Mouse (Mus musculus): ENCODE measurements around the gene Tas2r116. TPM values are rescaled to one million over a fixed set of nuclear protein-coding genes. Genes with fewer than 3 reads are reported as not detected.

Gene Tas2r116
- not detected for polyA plus RNA-seq (2012; fragmentation: generic; extraction: Trizol)

DNA sequence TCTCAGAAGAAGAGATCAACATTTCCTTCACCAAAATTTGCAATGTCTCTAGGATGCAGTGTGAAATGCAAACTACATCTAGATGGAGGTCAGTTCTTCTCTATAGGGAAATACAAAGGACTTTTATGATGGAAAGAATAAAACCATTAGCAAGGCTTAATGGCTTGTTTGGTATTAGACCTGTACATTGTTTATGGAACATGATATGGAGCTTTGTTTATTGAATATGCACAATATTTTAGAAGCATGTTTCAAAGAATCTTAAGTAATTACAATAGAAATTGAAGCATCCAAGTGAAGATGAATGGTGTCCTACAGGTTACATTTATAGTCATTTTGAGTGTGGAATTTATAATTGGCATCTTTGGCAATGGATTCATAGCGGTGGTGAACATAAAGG, at the start of gene Tas2r116:
TSS of gene Tas2r116 (plus strand) at position 301 of the 400 bp plus-strand sequence.
- H3K27me3 ChIP-seq (ENCODE audit: control insufficient read depth, insufficient read depth, insufficient read length) = no peaks in the 10 kb centered on the region
- no peak within 1 kb of the TSS for H3K4me3 ChIP-seq
- H3K36me3 ChIP-seq (ENCODE audit: control insufficient read depth, insufficient read depth) = no peaks in the 10 kb centered on the region
- no peaks in the 10 kb centered on the region for H3K79me2 ChIP-seq (ENCODE audit: control insufficient read depth, insufficient read depth)
- TF ChIP-seq CEBPB (IDR thresholded peaks at IDR 0.05; ENCODE audit: insufficient read depth, poor library complexity, severe bottlenecking) (no peak), TCF3 (IDR thresholded peaks at IDR 0.05; ENCODE audit: insufficient read length, low read depth) (no peak), SRF (IDR thresholded peaks at IDR 0.05; ENCODE audit: control insufficient read depth, insufficient read length, low read depth) (no peak), POLR2AphosphoS2 (IDR thresholded peaks at IDR 0.05; ENCODE audit: insufficient read length, low read depth) (no peak), MYOD1 (IDR thresholded peaks at IDR 0.05; ENCODE audit: control insufficient read depth in 1 of 3, insufficient read length in 2 of 3, low read depth in 2 of 3) (no peak)
- H3K4me2 ChIP-seq (ENCODE audit: low read depth) = no peak within 1 kb of the TSS
- H3ac ChIP-seq (ENCODE audit: control insufficient read depth, insufficient read length) = no peak within 1 kb of the TSS

GRCm38 (mm10) chr6:132846842-132847241, 8.4 kb upstream of the Tas2r116 start, which contains the start of gene Tas2r123:
Gene Tas2r123 (plus strand): TSS chr6:132847142.
- no peaks in the 10 kb centered on the region for H3K27me3 ChIP-seq (ENCODE audit: control insufficient read depth, insufficient read depth, insufficient read length)
- H3K79me2 ChIP-seq (ENCODE audit: control insufficient read depth, insufficient read depth) = no peaks in the 10 kb centered on the region
- H3K36me3 ChIP-seq (ENCODE audit: control insufficient read depth, insufficient read depth) = no peaks in the 10 kb centered on the region
- no peak within 1 kb of the TSS for H3ac ChIP-seq (ENCODE audit: control insufficient read depth, insufficient read length)
- H3K4me3 ChIP-seq = no peak within 1 kb of the TSS
- no peak within 1 kb of the TSS for H3K4me2 ChIP-seq (ENCODE audit: low read depth)
- TF ChIP-seq REST (IDR thresholded peaks at IDR 0.05; ENCODE audit: insufficient read depth, insufficient read length) = no peak
- TF ChIP-seq POLR2A (IDR thresholded peaks at IDR 0.05; ENCODE audit: insufficient read length, low read depth) = no peak
- TF ChIP-seq USF1 (IDR thresholded peaks at IDR 0.05; ENCODE audit: low read depth) = no peak
- no peak for TF ChIP-seq TCF12 (IDR thresholded peaks at IDR 0.05; ENCODE audit: insufficient read depth, poor library complexity, severe bottlenecking)
- no peak for TF ChIP-seq MYOG (IDR thresholded peaks at IDR 0.05; ENCODE audit: control insufficient read depth in 1 of 3, insufficient read depth in 1 of 3, insufficient read length in 2 of 3, low read depth in 2 of 3)
- TF ChIP-seq POLR2AphosphoS2 (IDR thresholded peaks at IDR 0.05; ENCODE audit: insufficient read length, low read depth) = no peak
- TF ChIP-seq MAX (IDR thresholded peaks at IDR 0.05; ENCODE audit: low read depth) = no peak
- TF ChIP-seq E2F4 (IDR thresholded peaks at IDR 0.05; ENCODE audit: insufficient read depth) = no peak
- TF ChIP-seq CEBPB (IDR thresholded peaks at IDR 0.05; ENCODE audit: insufficient read depth, poor library complexity, severe bottlenecking) = no peak
- no peak for TF ChIP-seq SRF (IDR thresholded peaks at IDR 0.05; ENCODE audit: control insufficient read depth, insufficient read length, low read depth)
- TF ChIP-seq TCF3 (IDR thresholded peaks at IDR 0.05; ENCODE audit: insufficient read length, low read depth) = no peak

GRCm38 (mm10) chr6:132867708-132868107, 12.5 kb downstream of the Tas2r116 start, which contains the start of gene Tas2r110:
Gene Tas2r110 (plus strand): TSS chr6:132868008.
- TF ChIP-seq TCF3 (IDR thresholded peaks at IDR 0.05; ENCODE audit: insufficient read length, low read depth) = no peak
- TF ChIP-seq E2F4 (IDR thresholded peaks at IDR 0.05; ENCODE audit: insufficient read depth) = no peak
- TF ChIP-seq SRF (IDR thresholded peaks at IDR 0.05; ENCODE audit: control insufficient read depth, insufficient read length, low read depth) = no peak
- Histone ChIP-seq H3K4me3 (no peak within 1 kb of the TSS), H3ac (ENCODE audit: control insufficient read depth, insufficient read length) (no peak within 1 kb of the TSS), H3K36me3 (ENCODE audit: control insufficient read depth, insufficient read depth) (no peaks in the 10 kb centered on the region), H3K79me2 (ENCODE audit: control insufficient read depth, insufficient read depth) (no peaks in the 10 kb centered on the region), H3K4me2 (ENCODE audit: low read depth) (no peak within 1 kb of the TSS), H3K27me3 (ENCODE audit: control insufficient read depth, insufficient read depth, insufficient read length) (no peaks in the 10 kb centered on the region)

DNA sequence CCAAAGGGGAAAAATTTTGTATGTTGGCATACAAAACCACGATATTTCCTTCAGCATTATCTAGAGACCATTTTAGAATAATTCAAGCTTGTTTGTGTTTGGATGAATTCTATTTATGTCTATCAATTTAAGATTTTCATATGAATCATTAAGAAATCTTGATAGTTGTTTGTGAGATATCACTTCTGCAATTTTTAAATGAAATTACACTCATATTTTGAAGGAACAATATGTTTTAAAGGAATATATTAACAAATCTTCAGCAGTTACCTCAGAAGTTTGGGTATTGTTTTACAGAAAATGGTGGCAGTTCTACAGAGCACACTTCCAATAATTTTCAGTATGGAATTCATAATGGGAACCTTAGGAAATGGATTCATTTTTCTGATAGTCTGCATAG, 37.5 kb downstream of the Tas2r116 start, which contains the start of gene Tas2r113:
TSS of gene Tas2r113 (plus strand) at position 301 of the 400 bp plus-strand sequence.
- TF ChIP-seq TCF3 (IDR thresholded peaks at IDR 0.05; ENCODE audit: insufficient read length, low read depth) = no peak
- TF ChIP-seq MYOG (IDR thresholded peaks at IDR 0.05; ENCODE audit: control insufficient read depth in 1 of 3, insufficient read depth in 1 of 3, insufficient read length in 2 of 3, low read depth in 2 of 3) = no peak
- no peak for TF ChIP-seq MAX (IDR thresholded peaks at IDR 0.05; ENCODE audit: low read depth)
- TF ChIP-seq POLR2A (IDR thresholded peaks at IDR 0.05; ENCODE audit: insufficient read length, low read depth) = no peak
- no peak for TF ChIP-seq CEBPB (IDR thresholded peaks at IDR 0.05; ENCODE audit: insufficient read depth, poor library complexity, severe bottlenecking)
- TF ChIP-seq USF1 (IDR thresholded peaks at IDR 0.05; ENCODE audit: low read depth) = no peak
- no peak for TF ChIP-seq REST (IDR thresholded peaks at IDR 0.05; ENCODE audit: insufficient read depth, insufficient read length)
- TF ChIP-seq E2F4 (IDR thresholded peaks at IDR 0.05; ENCODE audit: insufficient read depth) = no peak
- no peak for TF ChIP-seq TCF12 (IDR thresholded peaks at IDR 0.05; ENCODE audit: insufficient read depth, poor library complexity, severe bottlenecking)
- TF ChIP-seq POLR2AphosphoS2 (IDR thresholded peaks at IDR 0.05; ENCODE audit: insufficient read length, low read depth) = no peak
- no peak for TF ChIP-seq MYOD1 (IDR thresholded peaks at IDR 0.05; ENCODE audit: control insufficient read depth in 1 of 3, insufficient read length in 2 of 3, low read depth in 2 of 3)
- no peak for TF ChIP-seq SRF (IDR thresholded peaks at IDR 0.05; ENCODE audit: control insufficient read depth, insufficient read length, low read depth)
- H3K4me2 ChIP-seq (ENCODE audit: low read depth) = no peak within 1 kb of the TSS
- H3K4me3 ChIP-seq = no peak within 1 kb of the TSS
- H3K79me2 ChIP-seq (ENCODE audit: control insufficient read depth, insufficient read depth) = no peaks in the 10 kb centered on the region
- no peaks in the 10 kb centered on the region for H3K36me3 ChIP-seq (ENCODE audit: control insufficient read depth, insufficient read depth)
- no peak within 1 kb of the TSS for H3ac ChIP-seq (ENCODE audit: control insufficient read depth, insufficient read length)
- no peaks in the 10 kb centered on the region for H3K27me3 ChIP-seq (ENCODE audit: control insufficient read depth, insufficient read depth, insufficient read length)

Other genes starting within 250 kb of the Tas2r116 start
- not detected for gene A630073D07Rik, start 203.9 kb upstream of the Tas2r116 start, polyA plus RNA-seq (2012; fragmentation: generic; extraction: Trizol)
- gene Tas2r120, start 198.5 kb upstream of the Tas2r116 start, polyA plus RNA-seq (2012; fragmentation: generic; extraction: Trizol) = not detected
- not detected for gene Tas2r121, start 154.4 kb upstream of the Tas2r116 start, polyA plus RNA-seq (2012; fragmentation: generic; extraction: Trizol)
- not detected for gene Tas2r122, start 143.5 kb upstream of the Tas2r116 start, polyA plus RNA-seq (2012; fragmentation: generic; extraction: Trizol)
- gene Tas2r115, start 117.4 kb upstream of the Tas2r116 start, polyA plus RNA-seq (2012; fragmentation: generic; extraction: Trizol) = not detected
- gene Tas2r124, start 100.7 kb upstream of the Tas2r116 start, polyA plus RNA-seq (2012; fragmentation: generic; extraction: Trizol) = not detected
- not detected for gene Tas2r102, start 93.3 kb upstream of the Tas2r116 start, polyA plus RNA-seq (2012; fragmentation: generic; extraction: Trizol)
- not detected for gene Tas2r136, start 77.3 kb upstream of the Tas2r116 start, polyA plus RNA-seq (2012; fragmentation: generic; extraction: Trizol)
- not detected for gene Tas2r117, start 52.6 kb upstream of the Tas2r116 start, polyA plus RNA-seq (2012; fragmentation: generic; extraction: Trizol)
- gene Tas2r123, start 8.3 kb upstream of the Tas2r116 start, polyA plus RNA-seq (2012; fragmentation: generic; extraction: Trizol) = not detected
- not detected for gene Tas2r110, start 12.6 kb downstream of the Tas2r116 start, polyA plus RNA-seq (2012; fragmentation: generic; extraction: Trizol)
- gene Tas2r113, start 37.6 kb downstream of the Tas2r116 start, polyA plus RNA-seq (2012; fragmentation: generic; extraction: Trizol) = not detected
- not detected for gene Tas2r125, start 54.2 kb downstream of the Tas2r116 start, polyA plus RNA-seq (2012; fragmentation: generic; extraction: Trizol)
- not detected for gene Tas2r129, start 95.7 kb downstream of the Tas2r116 start, polyA plus RNA-seq (2012; fragmentation: generic; extraction: Trizol)
- gene Tas2r131, start 102.5 kb downstream of the Tas2r116 start, polyA plus RNA-seq (2012; fragmentation: generic; extraction: Trizol) = not detected
- gene Tas2r109, start 125.5 kb downstream of the Tas2r116 start, polyA plus RNA-seq (2012; fragmentation: generic; extraction: Trizol) = not detected
- not detected for gene Tas2r103, start 181.7 kb downstream of the Tas2r116 start, polyA plus RNA-seq (2012; fragmentation: generic; extraction: Trizol)
- gene Tas2r140, start 200.4 kb downstream of the Tas2r116 start, polyA plus RNA-seq (2012; fragmentation: generic; extraction: Trizol) = not detected
- gene Smim10l1, start 249.5 kb downstream of the Tas2r116 start, polyA plus RNA-seq (2012; fragmentation: generic; extraction: Trizol) = 33.1 TPM

Data from myocyte (in vitro differentiated cells).